Comparison of ENCODE assay signal across 10 mouse cellular contexts in the genomic region with DNA sequence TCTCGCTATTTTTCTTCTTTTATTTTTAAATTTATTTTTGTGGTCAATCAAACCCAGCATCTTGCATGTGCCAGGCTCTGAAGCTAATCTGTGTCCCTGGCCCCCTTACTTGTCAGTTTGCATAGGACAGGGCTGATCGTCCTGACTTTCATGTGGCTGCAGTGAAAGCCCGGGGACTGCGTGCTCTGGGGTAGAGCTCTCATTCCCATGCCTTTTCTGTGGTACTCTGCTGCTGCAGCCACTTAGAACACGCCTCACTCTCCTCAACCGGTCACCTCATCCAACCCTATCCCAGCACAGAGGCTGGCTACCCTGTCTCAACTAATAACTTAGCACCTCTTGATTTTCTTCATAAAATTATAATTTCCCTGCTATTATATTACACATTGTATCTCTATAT. TPM values are rescaled to one million over a fixed set of nuclear protein-coding genes. Genes with fewer than 3 reads are reported as not detected.
A peak's percentile ranks its signal among the peaks of the same experiment; 100 is the strongest.
DNase-seq lines count a peak whose midpoint lies in the region; ATAC-seq and TF ChIP-seq lines count a peak whose summit lies in the region.
"Had no signal": no experiment of that assay in that cellular context is flagged by ENCODE, and none has a peak within 500 bp of the region (broad histone marks: within the 10 kb centered on the region; RNA-seq: fewer than 3 reads in every experiment).

No protein-coding gene starts in this region.

- H3K36me3 ChIP-seq in intestine, embryonic 14.5 days (ENCODE audit: control insufficient read depth, insufficient read depth, low read length), result no peaks in the 10 kb centered on the region
- no peaks in the 10 kb centered on the region for H3K36me3 ChIP-seq in intestine, postnatal 0 days (ENCODE audit: control insufficient read depth, insufficient read depth)
- H3K36me3 ChIP-seq in forebrain, embryonic 14.5 days (ENCODE audit: control insufficient read depth, insufficient read depth, low read length), result no peaks in the 10 kb centered on the region
- H3K36me3 ChIP-seq in hindbrain, embryonic 13.5 days, result no peaks in the 10 kb centered on the region
- H3K36me3 ChIP-seq in neural tube, embryonic 12.5 days, result no peaks in the 10 kb centered on the region
- H3K36me3 ChIP-seq: limb, embryonic 12.5 days had no signal

- H3K9me3 ChIP-seq in intestine, embryonic 14.5 days (ENCODE audit: control insufficient read depth, low read length), result no peaks in the 10 kb centered on the region
- H3K9me3 ChIP-seq in intestine, postnatal 0 days (ENCODE audit: control insufficient read depth), result no peaks in the 10 kb centered on the region
- no peaks in the 10 kb centered on the region for H3K9me3 ChIP-seq in forebrain, embryonic 14.5 days (replicated peaks; ENCODE audit: control insufficient read depth, low read length)
- no peaks in the 10 kb centered on the region for H3K9me3 ChIP-seq in hindbrain, embryonic 13.5 days
- H3K9me3 ChIP-seq in neural tube, embryonic 12.5 days, result no peaks in the 10 kb centered on the region
- H3K9me3 ChIP-seq: limb, embryonic 12.5 days had no signal

- H3K9ac ChIP-seq in intestine, embryonic 14.5 days (ENCODE audit: low read length), result no peak overlapping the region
- no peak overlapping the region for H3K9ac ChIP-seq in intestine, postnatal 0 days (ENCODE audit: low read depth, low read length)
- no peak overlapping the region for H3K9ac ChIP-seq in forebrain, embryonic 14.5 days (ENCODE audit: low read length)
- H3K9ac ChIP-seq in hindbrain, embryonic 13.5 days, result no peak overlapping the region
- H3K9ac ChIP-seq in neural tube, embryonic 12.5 days, result no peak overlapping the region
- H3K9ac ChIP-seq: limb, embryonic 12.5 days had no signal

- H3K27ac ChIP-seq in intestine, embryonic 14.5 days (ENCODE audit: low read depth), result no peak overlapping the region
- H3K27ac ChIP-seq in intestine, postnatal 0 days (ENCODE audit: low read depth, low read length), result no peak overlapping the region
- H3K27ac ChIP-seq in forebrain, embryonic 14.5 days (ENCODE audit: low read depth, low read length), result peak overlapping the region; percentile 82
- peak overlapping the region; percentile 80 for H3K27ac ChIP-seq in hindbrain, embryonic 13.5 days
- peak overlapping the region; percentile 54; the same call in 1 of the 2 replicates for H3K27ac ChIP-seq in neural tube, embryonic 12.5 days
- H3K27ac ChIP-seq: limb, embryonic 12.5 days had no signal

- no peak overlapping the region for H3K4me2 ChIP-seq in intestine, embryonic 14.5 days (ENCODE audit: low read length)
- no peak overlapping the region for H3K4me2 ChIP-seq in intestine, postnatal 0 days (replicated peaks; ENCODE audit: low read depth)
- peak overlapping the region; percentile 4; the same call in 1 of the 2 replicates for H3K4me2 ChIP-seq in forebrain, embryonic 14.5 days (ENCODE audit: low read length)
- H3K4me2 ChIP-seq in hindbrain, embryonic 13.5 days, result no peak overlapping the region
- H3K4me2 ChIP-seq in neural tube, embryonic 12.5 days (replicated peaks), result no peak overlapping the region
- H3K4me2 ChIP-seq: limb, embryonic 12.5 days had no signal

- no peak for TF ChIP-seq CTCF in intestine, postnatal 0 days (IDR thresholded peaks at IDR 0.05; ENCODE audit: low read depth)

- ATAC-seq in intestine, embryonic 14.5 days (replicated peaks; ENCODE audit: low FRiP score, low TSS enrichment, low read depth), result 0 out of 2 replicates have a peak, but pooled peaks have one; percentile 57
- ATAC-seq in intestine, postnatal 0 days, result no peak
- peak; percentile 70 for ATAC-seq in forebrain, embryonic 14.5 days
- ATAC-seq in hindbrain, embryonic 13.5 days (ENCODE audit: low FRiP score), result peak; percentile 65
- peak; percentile 54 for ATAC-seq in neural tube, embryonic 12.5 days (ENCODE audit: low FRiP score, low read depth)

- no peaks in the 10 kb centered on the region for H3K27me3 ChIP-seq in intestine, embryonic 14.5 days (replicated peaks; ENCODE audit: control insufficient read depth, insufficient read depth, low read length)
- H3K27me3 ChIP-seq in intestine, postnatal 0 days (replicated peaks; ENCODE audit: control insufficient read depth, insufficient read depth, low read length), result no peaks in the 10 kb centered on the region
- H3K27me3 ChIP-seq in forebrain, embryonic 14.5 days (replicated peaks; ENCODE audit: control insufficient read depth, insufficient read depth, low read length), result no peaks in the 10 kb centered on the region
- no peaks in the 10 kb centered on the region for H3K27me3 ChIP-seq in hindbrain, embryonic 13.5 days
- no peaks in the 10 kb centered on the region for H3K27me3 ChIP-seq in neural tube, embryonic 12.5 days (replicated peaks)
- H3K27me3 ChIP-seq: limb, embryonic 12.5 days had no signal

- H3K4me3 ChIP-seq in intestine, embryonic 14.5 days (ENCODE audit: low read depth, low read length), result no peak overlapping the region
- H3K4me3 ChIP-seq in intestine, postnatal 0 days (ENCODE audit: low read depth, low read length), result no peak overlapping the region
- no peak overlapping the region for H3K4me3 ChIP-seq in forebrain, embryonic 14.5 days (ENCODE audit: low read depth, low read length)
- no peak overlapping the region for H3K4me3 ChIP-seq in hindbrain, embryonic 13.5 days
- no peak overlapping the region for H3K4me3 ChIP-seq in neural tube, embryonic 12.5 days
- H3K4me3 ChIP-seq: limb, embryonic 12.5 days had no signal

- H3K4me1 ChIP-seq in intestine, embryonic 14.5 days (replicated peaks; ENCODE audit: control insufficient read depth, insufficient read depth, low read length), result peaks cover 3% of the 10 kb centered on the region; the same call in 1 of the 2 replicates
- H3K4me1 ChIP-seq in intestine, postnatal 0 days (replicated peaks; ENCODE audit: control insufficient read depth, insufficient read depth, low read length), result 0 out of 2 replicates have a peak, but pooled peaks cover 3% of the 10 kb centered on the region
- H3K4me1 ChIP-seq in forebrain, embryonic 14.5 days (ENCODE audit: control insufficient read depth, insufficient read depth, low read length), result peaks cover 13% of the 10 kb centered on the region
- H3K4me1 ChIP-seq in hindbrain, embryonic 13.5 days (replicated peaks), result peaks cover 23% of the 10 kb centered on the region
- peaks cover 16% of the 10 kb centered on the region; the same call in 1 of the 2 replicates for H3K4me1 ChIP-seq in neural tube, embryonic 12.5 days
- H3K4me1 ChIP-seq: limb, embryonic 12.5 days had no signal

- no peak for DNase-seq in intestine, embryonic 14.5 days (ENCODE audit: low spot score)
- peak; percentile 48 for DNase-seq in forebrain, embryonic 14.5 days (ENCODE audit: low spot score)
- DNase-seq in thymus, adult 18-20 months, result no peak
- DNase-seq in thymus, postnatal 10 days (ENCODE audit: low spot score in 2 of 2), result no peak
- DNase-seq in kidney, adult 9 months, result no peak
- DNase-seq: thymus, adult 2 months had no signal

- 69% methylated on average over 6 of the region's 6 CpGs for WGBS in intestine, embryonic 14.5 days
- WGBS in intestine, postnatal 0 days, result 63% methylated on average over 6 of the region's 6 CpGs
- WGBS in forebrain, embryonic 14.5 days, result 50% methylated on average over 6 of the region's 6 CpGs
- WGBS in hindbrain, embryonic 13.5 days, result 47% methylated on average over 6 of the region's 6 CpGs
- WGBS in neural tube, embryonic 12.5 days, result 63% methylated on average over 6 of the region's 6 CpGs

RNA-seq across cellular contexts. Expression of gene Calr4, which starts 8.7 kb away (rescaled TPM):
- 0.11 TPM in 1 of 2 replicates, not detected in the other for polyA plus RNA-seq in intestine, embryonic 14.5 days (2014; fragmentation: Nextera tagmentation; extraction: Ambion mirVana)
- polyA plus RNA-seq in intestine, postnatal 0 days (2015; fragmentation: Nextera tagmentation; extraction: Ambion mirVana), result 0.05 TPM in 1 of 2 replicates, not detected in the other
- 0.59 and 0.66 TPM in 2 replicates for polyA plus RNA-seq in forebrain, embryonic 14.5 days (2014; fragmentation: Nextera tagmentation; extraction: Ambion mirVana)
- 2.1 and 2.2 TPM in 2 replicates for polyA plus RNA-seq in hindbrain, embryonic 13.5 days (2015; fragmentation: Nextera tagmentation; extraction: Ambion mirVana)
- polyA plus RNA-seq in neural tube, embryonic 12.5 days (2016; fragmentation: Nextera tagmentation; extraction: Ambion mirVana), result 0.71 and 1.4 TPM in 2 replicates
- polyA plus RNA-seq: limb, embryonic 12.5 days; thymus, adult 2 months had no signal

RNA-seq across cellular contexts. Expression of gene Osbpl9, which starts 23.5 kb away (rescaled TPM):
- 53.6 and 62.1 TPM in 2 replicates for polyA plus RNA-seq in intestine, embryonic 14.5 days (2014; fragmentation: Nextera tagmentation; extraction: Ambion mirVana)
- polyA plus RNA-seq in intestine, postnatal 0 days (2015; fragmentation: Nextera tagmentation; extraction: Ambion mirVana), result 32.5 and 34.4 TPM in 2 replicates
- 75.3 and 88.2 TPM in 2 replicates for polyA plus RNA-seq in forebrain, embryonic 14.5 days (2014; fragmentation: Nextera tagmentation; extraction: Ambion mirVana)
- polyA plus RNA-seq in hindbrain, embryonic 13.5 days (2015; fragmentation: Nextera tagmentation; extraction: Ambion mirVana), result 90.1 and 92.1 TPM in 2 replicates
- 89.8 and 95.9 TPM in 2 replicates for polyA plus RNA-seq in neural tube, embryonic 12.5 days (2016; fragmentation: Nextera tagmentation; extraction: Ambion mirVana)

RNA-seq across cellular contexts. Expression of gene Eps15, which starts 54.5 kb away (rescaled TPM):
- polyA plus RNA-seq in intestine, embryonic 14.5 days (2014; fragmentation: Nextera tagmentation; extraction: Ambion mirVana), result 36.6 and 45.3 TPM in 2 replicates
- polyA plus RNA-seq in intestine, postnatal 0 days (2015; fragmentation: Nextera tagmentation; extraction: Ambion mirVana), result 18.3 and 19.5 TPM in 2 replicates
- polyA plus RNA-seq in forebrain, embryonic 14.5 days (2014; fragmentation: Nextera tagmentation; extraction: Ambion mirVana), result 45.2 and 46.7 TPM in 2 replicates
- 68.8 and 69.1 TPM in 2 replicates for polyA plus RNA-seq in hindbrain, embryonic 13.5 days (2015; fragmentation: Nextera tagmentation; extraction: Ambion mirVana)
- polyA plus RNA-seq in neural tube, embryonic 12.5 days (2016; fragmentation: Nextera tagmentation; extraction: Ambion mirVana), result 62.3 and 71.7 TPM in 2 replicates

Comparison
In these comparisons a context has a peak if more than half of its experiments do, and no peak if none do; other contexts are left out.
1. H3K27ac ChIP-seq: peak in forebrain, embryonic 14.5 days (single experiment), hindbrain, embryonic 13.5 days (single experiment) and neural tube, embryonic 12.5 days (single experiment); none in intestine, embryonic 14.5 days (single experiment) and intestine, postnatal 0 days (single experiment).